ENCODE assay signal across 10 mouse cellular contexts in genomic region chr1:131074524-131074938, GRCm38 (mm10). TPM values are rescaled to one million over a fixed set of nuclear protein-coding genes. Genes with fewer than 3 reads are reported as not detected.
DNase-seq lines count a peak whose midpoint lies in the region; ATAC-seq and TF ChIP-seq lines count a peak whose summit lies in the region.
"Had no signal": no experiment of that assay in that cellular context is flagged by ENCODE, and none has a peak within 500 bp of the region (broad histone marks: within the 10 kb centered on the region; RNA-seq: fewer than 3 reads in every experiment).

No protein-coding gene starts in this region.

- no peaks in the 10 kb centered on the region for H3K27me3 ChIP-seq in heart, embryonic 12.5 days (replicated peaks)
- no peaks in the 10 kb centered on the region for H3K27me3 ChIP-seq in embryonic facial prominence, embryonic 15.5 days
- H3K27me3 ChIP-seq in hindbrain, postnatal 0 days (ENCODE audit: insufficient read depth, low read length), result no peaks in the 10 kb centered on the region
- H3K27me3 ChIP-seq in midbrain, embryonic 13.5 days, result no peaks in the 10 kb centered on the region
- no peaks in the 10 kb centered on the region for H3K27me3 ChIP-seq in kidney, embryonic 14.5 days (ENCODE audit: control insufficient read depth, insufficient read depth, low read length)
- H3K27me3 ChIP-seq: limb, embryonic 12.5 days had no signal

- H3K4me2 ChIP-seq in heart, embryonic 12.5 days, result peak overlapping the region; percentile 46
- no peak overlapping the region for H3K4me2 ChIP-seq in embryonic facial prominence, embryonic 15.5 days (replicated peaks)
- H3K4me2 ChIP-seq in hindbrain, postnatal 0 days (ENCODE audit: low read depth, low read length), result 0 out of 2 replicates have a peak overlapping the region, but pooled peaks have one; percentile 11
- no peak overlapping the region for H3K4me2 ChIP-seq in midbrain, embryonic 13.5 days (replicated peaks)
- no peak overlapping the region for H3K4me2 ChIP-seq in kidney, embryonic 14.5 days (replicated peaks; ENCODE audit: low read depth, low read length)
- H3K4me2 ChIP-seq: limb, embryonic 12.5 days had no signal

- no peaks in the 10 kb centered on the region for H3K36me3 ChIP-seq in heart, embryonic 12.5 days
- no peaks in the 10 kb centered on the region for H3K36me3 ChIP-seq in embryonic facial prominence, embryonic 15.5 days
- no peaks in the 10 kb centered on the region for H3K36me3 ChIP-seq in hindbrain, postnatal 0 days (ENCODE audit: insufficient read depth, low read length)
- no peaks in the 10 kb centered on the region for H3K36me3 ChIP-seq in midbrain, embryonic 13.5 days
- H3K36me3 ChIP-seq in kidney, embryonic 14.5 days (ENCODE audit: control insufficient read depth, insufficient read depth, low read length), result no peaks in the 10 kb centered on the region
- H3K36me3 ChIP-seq: limb, embryonic 12.5 days had no signal

- 0 out of 2 replicates have a peak overlapping the region, but pooled peaks have one; percentile 47 for H3K9ac ChIP-seq in heart, embryonic 12.5 days
- no peak overlapping the region for H3K9ac ChIP-seq in embryonic facial prominence, embryonic 15.5 days
- no peak overlapping the region for H3K9ac ChIP-seq in hindbrain, postnatal 0 days (replicated peaks; ENCODE audit: low read length)
- H3K9ac ChIP-seq in midbrain, embryonic 13.5 days (replicated peaks), result no peak overlapping the region
- H3K9ac ChIP-seq in kidney, embryonic 14.5 days (ENCODE audit: low read depth, low read length), result no peak overlapping the region
- H3K9ac ChIP-seq: limb, embryonic 12.5 days had no signal

- WGBS in heart, embryonic 12.5 days, result 23% methylated on average over 8 of the region's 8 CpGs
- WGBS in embryonic facial prominence, embryonic 15.5 days, result 53% methylated on average over 8 of the region's 8 CpGs
- WGBS in hindbrain, postnatal 0 days, result 42% methylated on average over 8 of the region's 8 CpGs
- WGBS in midbrain, embryonic 13.5 days, result 73% methylated on average over 8 of the region's 8 CpGs
- WGBS in kidney, embryonic 14.5 days, result 81% methylated on average over 8 of the region's 8 CpGs

- peaks cover 78% of the 10 kb centered on the region for H3K4me1 ChIP-seq in heart, embryonic 12.5 days (replicated peaks)
- H3K4me1 ChIP-seq in embryonic facial prominence, embryonic 15.5 days, result peaks cover 44% of the 10 kb centered on the region
- peaks cover 29% of the 10 kb centered on the region for H3K4me1 ChIP-seq in hindbrain, postnatal 0 days (ENCODE audit: insufficient read depth, low read length)
- peaks cover 76% of the 10 kb centered on the region for H3K4me1 ChIP-seq in midbrain, embryonic 13.5 days (replicated peaks)
- peaks cover 39% of the 10 kb centered on the region for H3K4me1 ChIP-seq in kidney, embryonic 14.5 days (ENCODE audit: control insufficient read depth, insufficient read depth, low read length)

- no peak for DNase-seq in heart, adult 9 months (ENCODE audit: low spot score in 2 of 2)
- peak; percentile 70 for DNase-seq in hindbrain, postnatal 0 days (ENCODE audit: low spot score)
- no peak for DNase-seq in spleen, postnatal 36 days (ENCODE audit: low spot score in 2 of 2)

- no peak overlapping the region for H3K4me3 ChIP-seq in heart, embryonic 12.5 days
- no peak overlapping the region for H3K4me3 ChIP-seq in embryonic facial prominence, embryonic 15.5 days (replicated peaks)
- H3K4me3 ChIP-seq in hindbrain, postnatal 0 days (ENCODE audit: low read length), result no peak overlapping the region
- no peak overlapping the region for H3K4me3 ChIP-seq in midbrain, embryonic 13.5 days (replicated peaks)
- no peak overlapping the region for H3K4me3 ChIP-seq in kidney, embryonic 14.5 days (ENCODE audit: low read length)
- H3K4me3 ChIP-seq: limb, embryonic 12.5 days had no signal

- peak overlapping the region; percentile 90 for H3K27ac ChIP-seq in heart, embryonic 12.5 days (ENCODE audit: poor library complexity, severe bottlenecking)
- peak overlapping the region; percentile 48 for H3K27ac ChIP-seq in embryonic facial prominence, embryonic 15.5 days (replicated peaks)
- peak overlapping the region; percentile 68 for H3K27ac ChIP-seq in hindbrain, postnatal 0 days
- peak overlapping the region; percentile 77 for H3K27ac ChIP-seq in midbrain, embryonic 13.5 days
- H3K27ac ChIP-seq in kidney, embryonic 14.5 days (ENCODE audit: low read depth, low read length), result no peak overlapping the region
- H3K27ac ChIP-seq: limb, embryonic 12.5 days had no signal

- no peak for TF ChIP-seq CTCF in hindbrain, postnatal 0 days (IDR thresholded peaks at IDR 0.05; ENCODE audit: low read depth)

- peak; percentile 68 for ATAC-seq in heart, embryonic 12.5 days (ENCODE audit: insufficient number of reproducible peaks, low FRiP score)
- peak; percentile 36; the same call in 1 of the 2 replicates for ATAC-seq in embryonic facial prominence, embryonic 15.5 days (ENCODE audit: insufficient number of reproducible peaks, low FRiP score, low TSS enrichment, low read depth)
- peak; percentile 48; the same call in 1 of the 2 replicates for ATAC-seq in hindbrain, postnatal 0 days
- 0 out of 2 replicates have a peak, but pooled peaks have one; percentile 38 for ATAC-seq in midbrain, embryonic 13.5 days
- ATAC-seq in kidney, embryonic 14.5 days (ENCODE audit: low FRiP score, low TSS enrichment), result no peak
- ATAC-seq in inflammation-experienced regulatory T-cells, adult 6 months, result no peak

- no peaks in the 10 kb centered on the region for H3K9me3 ChIP-seq in heart, embryonic 12.5 days (replicated peaks)
- no peaks in the 10 kb centered on the region for H3K9me3 ChIP-seq in embryonic facial prominence, embryonic 15.5 days (replicated peaks)
- H3K9me3 ChIP-seq in hindbrain, postnatal 0 days (ENCODE audit: low read length), result no peaks in the 10 kb centered on the region
- H3K9me3 ChIP-seq in midbrain, embryonic 13.5 days, result no peaks in the 10 kb centered on the region
- H3K9me3 ChIP-seq in kidney, embryonic 14.5 days (ENCODE audit: control insufficient read depth, low read length), result no peaks in the 10 kb centered on the region
- H3K9me3 ChIP-seq: limb, embryonic 12.5 days had no signal

RNA-seq across cellular contexts. Expression of gene Mapkapk2, which starts 23.1 kb away (rescaled TPM):
- polyA plus RNA-seq in heart, embryonic 12.5 days (2016; fragmentation: Nextera tagmentation; extraction: Ambion mirVana), result 89.1 and 93.0 TPM in 2 replicates
- polyA plus RNA-seq in embryonic facial prominence, embryonic 15.5 days (2015; fragmentation: Nextera tagmentation; extraction: Ambion mirVana), result 42.8 and 44.4 TPM in 2 replicates
- 71.1 and 74.2 TPM in 2 replicates for total RNA-seq in hindbrain, postnatal 0 days (2014; rRNA removed)
- 19.7 and 21.2 TPM in 2 replicates for polyA plus RNA-seq in hindbrain, postnatal 0 days (2015; fragmentation: Nextera tagmentation; extraction: Ambion mirVana)
- 29.0 and 36.3 TPM in 2 replicates for polyA plus RNA-seq in midbrain, embryonic 13.5 days (2015; fragmentation: Nextera tagmentation; extraction: Ambion mirVana)
- polyA plus RNA-seq in kidney, embryonic 14.5 days (2014; fragmentation: Nextera tagmentation; extraction: Ambion mirVana), result 59.9 and 62.8 TPM in 2 replicates
- 10 to 100 TPM in 1 of 3 experiments, 1 to 10 TPM in 2; 9.0 to 11.8 (median 9.8) TPM for polyA plus RNA-seq in inflammation-experienced regulatory T-cells, adult 6 months (2017; shearing (Covaris generic))

RNA-seq across cellular contexts. Expression of gene Il10, which starts 54.9 kb away (rescaled TPM):
- not detected in 2 replicates for polyA plus RNA-seq in heart, embryonic 12.5 days (2016; fragmentation: Nextera tagmentation; extraction: Ambion mirVana)
- polyA plus RNA-seq in embryonic facial prominence, embryonic 15.5 days (2015; fragmentation: Nextera tagmentation; extraction: Ambion mirVana), result not detected in 2 replicates
- total RNA-seq in hindbrain, postnatal 0 days (2014; rRNA removed), result not detected in 2 replicates
- polyA plus RNA-seq in hindbrain, postnatal 0 days (2015; fragmentation: Nextera tagmentation; extraction: Ambion mirVana), result not detected in 2 replicates
- polyA plus RNA-seq in midbrain, embryonic 13.5 days (2015; fragmentation: Nextera tagmentation; extraction: Ambion mirVana), result not detected in 2 replicates
- not detected in 2 replicates for polyA plus RNA-seq in kidney, embryonic 14.5 days (2014; fragmentation: Nextera tagmentation; extraction: Ambion mirVana)
- polyA plus RNA-seq in inflammation-experienced regulatory T-cells, adult 6 months (2017; shearing (Covaris generic)), result 10 to 100 TPM in 1 of 3 experiments, 1 to 10 TPM in 2; 7.5 to 13.6 (median 8.0) TPM
- polyA plus RNA-seq: cortical plate, adult 2 months had no signal

Comparison
In these comparisons a context has a peak if more than half of its experiments do, and no peak if none do; other contexts are left out.
1. ATAC-seq: peak in heart, embryonic 12.5 days (single experiment), embryonic facial prominence, embryonic 15.5 days (single experiment), hindbrain, postnatal 0 days (single experiment) and midbrain, embryonic 13.5 days (single experiment); none in kidney, embryonic 14.5 days (single experiment) and inflammation-experienced regulatory T-cells, adult 6 months (single experiment).
2. H3K4me2 ChIP-seq: peak in heart, embryonic 12.5 days (single experiment) and hindbrain, postnatal 0 days (single experiment); none in embryonic facial prominence, embryonic 15.5 days (single experiment), midbrain, embryonic 13.5 days (single experiment) and kidney, embryonic 14.5 days (single experiment).